Mouse (Mus musculus) monocyte, adult 2 months (primary cell): Measurements from ENCODE around the gene Supt4a.
A peak's percentile ranks its signal among the peaks of the same experiment; 100 is the strongest.

Experiments used
- DNase-seq, 2 experiments: peaks; one replicate each; pipeline ENCODE4 v3.0.0; 2022; ENCODE audit warnings: low spot score in 2 of 2, low read depth in 1 of 2

Supt4a gene

GRCm38 (mm10) chr11:87751031-87751430 is 13.7 kb downstream of the Supt4a start:
- DNase-seq = no peak

GRCm38 (mm10) chr11:87751491-87751966 is 14.2 kb downstream of the Supt4a start:
- DNase-seq = peak in 1 of 2 experiments; percentile 58

GRCm38 (mm10) chr11:87752307-87752706 is 15.0 kb downstream of the Supt4a start:
- no peak for DNase-seq

- no peak for DNase-seq
Observed at GRCm38 (mm10) chr11:87753255-87753654, 15.9 kb downstream of the Supt4a start.

GRCm38 (mm10) chr11:87753891-87754501 is 16.6 kb downstream of the Supt4a start:
- no peak for DNase-seq

- no peak for DNase-seq
Observed at GRCm38 (mm10) chr11:87754603-87755002, 17.3 kb downstream of the Supt4a start.

GRCm38 (mm10) chr11:87755360-87756017 is 18.1 kb downstream of the Supt4a start:
- peak; percentile 86 to 94 for DNase-seq

GRCm38 (mm10) chr11:87756251-87756820 is 19.0 kb downstream of the Supt4a start:
- DNase-seq = peak in 1 of 2 experiments; percentile 85

- DNase-seq = no peak
Observed at GRCm38 (mm10) chr11:87757001-87757954, 19.9 kb downstream of the Supt4a start.

- no peak for DNase-seq
Observed at GRCm38 (mm10) chr11:87758161-87758911, 21.0 kb downstream of the Supt4a start.

- no peak for DNase-seq
Observed at GRCm38 (mm10) chr11:87758957-87759608, 21.7 kb downstream of the Supt4a start.

GRCm38 (mm10) chr11:87759609-87760005 is 22.3 kb downstream of the Supt4a start:
- peak in 1 of 2 experiments; percentile 48 for DNase-seq

GRCm38 (mm10) chr11:87760301-87761081 is 23.1 kb downstream of the Supt4a start, which contains the start of gene Tspoap1:
Tspoap1 (plus strand) TSS chr11:87760541.
- no peak for DNase-seq

- no peak for DNase-seq
Observed at GRCm38 (mm10) chr11:87761181-87761721, 23.9 kb downstream of the Supt4a start.

GRCm38 (mm10) chr11:87761806-87762701 is 24.7 kb downstream of the Supt4a start:
- no peak for DNase-seq

GRCm38 (mm10) chr11:87762702-87763385 is 25.5 kb downstream of the Supt4a start:
- no peak for DNase-seq

GRCm38 (mm10) chr11:87763511-87763987 is 26.2 kb downstream of the Supt4a start:
- DNase-seq = no peak
